Mouse (Mus musculus) CD4-positive naive resting alpha-beta T cell, adult 57 days (primary cell): ENCODE measurements around the gene Slc45a2. TPM values are rescaled to one million over a fixed set of nuclear protein-coding genes. Genes with fewer than 3 reads are reported as not detected.

Source experiments
- total RNA-seq: library from RNA; stranded (reverse); gene quantifications from one replicate; pipeline ENCODE4 v1.2.4, GENCODE M21; 2023

Gene Slc45a2
- total RNA-seq = not detected

DNA sequence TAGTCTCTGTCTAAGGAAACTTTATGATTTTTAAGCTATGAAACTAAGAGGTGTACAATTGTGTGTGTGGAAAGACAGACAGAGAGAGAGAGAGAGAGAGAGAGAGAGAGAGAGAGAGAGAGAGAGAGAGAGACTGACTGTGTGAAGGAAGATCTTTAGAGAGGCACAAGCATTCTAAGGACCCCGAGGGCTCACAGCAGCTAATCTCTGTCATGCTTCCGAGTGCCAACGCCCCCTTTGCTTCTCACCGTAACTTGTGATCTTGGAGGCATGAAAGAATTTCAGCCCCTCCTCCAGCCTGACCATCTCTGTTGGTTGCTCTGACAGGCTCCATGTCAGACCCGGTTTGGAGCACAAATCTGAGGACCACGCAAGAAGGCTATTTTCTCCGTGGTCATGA is at the start of gene Slc45a2:
Gene Slc45a2 (plus strand): TSS at position 301 of the 400 bp plus-strand sequence.

DNA sequence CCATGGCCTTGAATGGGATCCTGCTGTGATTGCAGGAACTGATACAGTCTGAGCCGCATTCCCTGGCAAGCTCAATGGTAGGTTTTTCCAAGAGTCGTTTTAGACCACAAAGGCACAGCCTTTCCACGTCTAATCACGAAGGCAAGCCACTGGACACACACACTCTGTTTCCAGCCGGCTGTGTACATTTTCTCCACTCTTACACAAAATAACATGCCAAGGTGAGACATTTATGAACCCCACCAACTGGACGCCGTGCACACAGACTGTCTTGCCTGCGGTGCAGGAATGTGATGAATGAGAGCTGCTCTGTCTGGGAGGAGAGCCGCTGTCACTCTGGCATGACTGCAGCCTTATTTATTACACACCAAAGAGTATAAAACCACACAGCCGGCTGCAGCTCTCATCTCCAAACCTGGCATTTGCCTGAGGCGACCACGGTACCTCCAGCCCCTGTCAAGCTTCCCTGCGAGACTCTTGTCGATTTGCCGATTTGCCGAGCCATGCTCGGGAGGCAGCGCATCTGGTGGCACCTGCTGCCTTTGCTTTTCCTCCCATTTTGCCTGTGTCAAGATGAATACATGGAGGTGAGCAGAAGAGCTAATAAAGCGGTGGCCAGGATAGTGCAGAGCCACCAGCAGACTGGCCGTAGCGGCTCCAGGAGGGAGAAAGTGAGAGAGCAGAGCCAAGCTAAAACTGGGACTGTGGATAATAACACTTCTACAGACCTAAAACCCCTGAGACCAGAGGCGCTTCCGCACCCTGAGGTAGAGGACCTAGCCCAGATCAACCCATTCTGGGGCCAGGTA is 48.4 kb upstream of the Slc45a2 start, which contains the start of gene C1qtnf3:
Gene C1qtnf3 (plus strand): TSS at position 382 of the 809 bp plus-strand sequence.

DNA sequence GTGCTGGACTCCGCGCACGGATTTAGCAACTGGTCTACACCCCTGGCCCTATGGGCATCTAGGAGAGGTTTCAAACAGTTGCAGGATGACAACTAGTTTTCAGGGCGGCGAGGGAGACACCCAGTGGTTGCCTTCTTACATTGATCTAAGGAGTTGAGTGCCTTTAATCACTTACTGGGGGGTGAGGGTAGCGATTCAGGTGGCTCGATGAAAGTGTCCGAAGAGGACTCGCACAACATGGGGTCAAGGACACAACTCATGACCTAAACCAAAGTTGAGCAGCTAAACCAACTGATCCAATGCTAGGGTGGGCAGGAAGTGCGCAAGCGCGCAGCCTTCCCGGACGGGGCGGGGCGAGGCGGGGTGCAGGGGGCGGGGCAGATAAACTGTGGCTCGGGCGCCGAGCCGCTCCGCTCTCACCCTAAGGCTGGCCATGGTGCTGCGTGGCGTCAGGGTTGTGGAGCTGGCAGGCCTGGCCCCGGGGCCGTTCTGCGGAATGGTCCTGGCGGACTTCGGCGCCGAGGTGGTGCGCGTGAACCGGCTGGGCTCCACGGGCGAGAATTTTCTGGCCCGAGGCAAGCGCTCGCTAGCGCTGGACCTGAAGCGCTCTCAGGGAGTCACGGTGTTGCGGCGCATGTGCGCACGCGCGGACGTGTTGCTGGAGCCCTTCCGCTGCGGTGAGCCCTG is 19.0 kb upstream of the Slc45a2 start, which contains the start of gene Amacr:
Gene Amacr (plus strand): TSS at position 380 of the 687 bp plus-strand sequence.

DNA sequence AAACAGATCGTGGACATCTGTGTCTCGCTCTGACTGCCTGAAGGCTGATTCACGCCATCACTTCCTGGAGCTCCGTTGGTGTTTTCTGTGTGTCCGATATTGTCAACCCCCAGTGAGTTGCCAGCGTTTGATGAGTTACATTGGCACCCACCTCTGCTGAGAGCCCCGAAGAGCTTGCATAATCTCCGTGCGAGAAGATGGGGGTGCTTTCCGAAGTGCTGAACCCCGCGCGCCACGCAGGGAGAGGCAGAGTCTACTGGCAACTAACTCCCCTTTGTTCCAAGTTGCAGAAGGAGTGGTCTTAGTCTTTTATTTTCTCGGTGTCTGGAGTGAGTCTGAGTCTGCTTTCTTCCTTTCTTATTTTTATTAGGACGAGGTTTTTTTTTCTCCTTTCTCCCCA is 37.2 kb downstream of the Slc45a2 start, which contains the start of gene Rxfp3:
Gene Rxfp3 (minus strand): TSS at position 281 of the 400 bp plus-strand sequence.

GRCm38 (mm10) chr15:11064558-11065411 is 64.3 kb downstream of the Slc45a2 start, which contains the start of gene Adamts12:
Gene Adamts12, plus strand, starts transcription at chr15:11064790.

Other genes with a start within 250 kb of the Slc45a2 start
- not detected for gene C1qtnf3, start 48.4 kb upstream of the Slc45a2 start, total RNA-seq
- gene Amacr, start 19.0 kb upstream of the Slc45a2 start, total RNA-seq = 3.8 TPM
- gene Rxfp3, start 37.3 kb downstream of the Slc45a2 start, total RNA-seq = not detected
- gene Adamts12, start 64.1 kb downstream of the Slc45a2 start, total RNA-seq = not detected